Mouse (Mus musculus) liver, embryonic 13.5 days (tissue): ENCODE measurements around the gene Pan3. TPM values are rescaled to one million over a fixed set of nuclear protein-coding genes. Genes with fewer than 3 reads are reported as not detected.

ENCODE experiments used
- ATAC-seq: fragments of 200-750 bp; cut with Nextera tagmentation; 2 replicates; pipeline ENCODE4 v1.8.0; 2017; ENCODE audit warnings: low read depth, mild to moderate bottlenecking, moderate number of reproducible peaks, moderate library complexity
- DNase-seq: peaks from one replicate; pipeline ENCODE4 v3.0.0; 2022
- H3K27ac ChIP-seq: fragments of 300-500 bp; sonication (generic); 2 replicates; pipeline ENCODE4 v1.5.1; 2015; ENCODE audit warnings: moderate library complexity, mild to moderate bottlenecking, inconsistent platforms
- H3K27me3 ChIP-seq: fragments of 300-500 bp; sonication (generic); 2 replicates; pipeline ENCODE4 v1.6.1; 2015; ENCODE audit warnings: mild to moderate bottlenecking, inconsistent platforms
- H3K36me3 ChIP-seq: fragments of 300-500 bp; sonication (generic); 2 replicates; pipeline ENCODE4 v1.6.1; 2015; ENCODE audit warnings: mild to moderate bottlenecking, inconsistent platforms
- H3K4me1 ChIP-seq: fragments of 300-500 bp; sonication (generic); replicated peaks from 2 replicates; pipeline ENCODE4 v1.6.1; 2015; ENCODE audit warnings: inconsistent platforms
- H3K4me2 ChIP-seq: fragments of 300-500 bp; sonication (generic); 2 replicates; pipeline ENCODE4 v1.6.1; 2015; ENCODE audit warnings: inconsistent platforms, mild to moderate bottlenecking, moderate library complexity
- H3K4me3 ChIP-seq: fragments of 300-500 bp; sonication (generic); replicated peaks from 2 replicates; pipeline ENCODE4 v1.5.1; 2015; ENCODE audit warnings: mild to moderate bottlenecking, inconsistent platforms
- H3K9ac ChIP-seq: fragments of 300-500 bp; sonication (generic); 2 replicates; pipeline ENCODE4 v1.6.1; 2015; ENCODE audit warnings: mild to moderate bottlenecking, inconsistent platforms
- H3K9me3 ChIP-seq: fragments of 300-500 bp; sonication (generic); replicated peaks from 2 replicates; pipeline ENCODE4 v1.6.1; 2016; ENCODE audit warnings: inconsistent platforms
- WGBS: fragments of 180-500 bp; shearing (Covaris S2); methylation state at CpG from one replicate; pipeline ENCODE4 v1.1.7; 2015; ENCODE audit not compliant: insufficient replicate concordance; 5-methylcytosine and 5-hydroxymethylcytosine counted together
- polyA plus RNA-seq: library from polyadenylated mRNA; unstranded; fragments of >200 nt; fragmentation: Nextera tagmentation; extraction: Ambion mirVana; gene quantifications from 2 replicates; pipeline ENCODE4 v1.2.1, GENCODE M21; 2015

The Pan3 gene
- polyA plus RNA-seq, 1 experiment from 2014 or later = 39.3 TPM

DNA sequence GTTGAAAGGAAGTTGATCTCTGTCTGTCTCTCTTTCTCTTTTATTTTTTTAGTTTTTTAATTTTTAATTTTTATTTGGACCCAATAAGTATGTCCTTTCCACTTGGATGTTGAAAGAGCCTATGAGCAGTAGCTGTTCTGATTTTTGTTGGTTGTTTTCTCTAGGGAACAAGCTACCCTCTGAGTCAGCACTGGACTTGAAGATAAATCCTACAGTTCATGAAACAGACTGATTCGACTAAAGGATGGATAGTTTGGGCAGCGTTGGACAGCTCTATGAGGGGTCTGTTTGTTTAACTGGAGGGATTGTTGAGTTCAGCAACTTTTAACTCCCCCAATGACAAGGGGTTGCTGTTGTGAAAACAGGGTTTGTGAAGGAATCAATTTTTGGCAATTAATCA, 73.0 kb downstream of the Pan3 start:
- 70% methylated on average over 2 of the region's 2 CpGs for WGBS
- DNase-seq (no peak), ATAC-seq (no peak)
- H3K9ac ChIP-seq = no peak overlapping the region
- no peak overlapping the region for H3K4me2 ChIP-seq
- no peaks in the 10 kb centered on the region for H3K27me3 ChIP-seq
- no peak overlapping the region for H3K4me3 ChIP-seq
- peaks cover 10% of the 10 kb centered on the region for H3K36me3 ChIP-seq
- 0 out of 2 replicates have a peak, but pooled peaks cover 3% of the 10 kb centered on the region for H3K4me1 ChIP-seq
- H3K9me3 ChIP-seq = no peaks in the 10 kb centered on the region
- H3K27ac ChIP-seq = no peak overlapping the region

DNA sequence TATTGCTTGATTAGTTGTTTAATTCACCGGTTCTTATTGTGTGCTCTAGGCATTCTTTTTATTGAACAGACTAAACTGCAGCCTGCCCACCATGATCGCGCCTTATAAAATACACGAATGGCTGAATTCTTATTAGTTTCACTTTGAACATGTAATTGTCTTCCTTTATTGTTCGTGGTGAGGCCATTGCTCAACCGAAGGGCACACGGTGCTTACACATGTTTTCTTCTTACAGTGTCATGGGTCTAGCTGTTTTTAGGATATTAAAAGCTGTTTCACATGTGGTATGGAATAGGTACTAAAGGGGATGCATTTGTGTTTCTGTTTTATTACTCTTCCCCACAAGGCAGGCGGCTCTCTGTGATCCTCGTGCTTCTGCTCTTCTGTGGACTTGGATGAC, 81.4 kb downstream of the Pan3 start:
- H3K9ac ChIP-seq = no peak overlapping the region
- DNase-seq = no peak
- 0 out of 2 replicates have a peak, but pooled peaks cover 4% of the 10 kb centered on the region for H3K36me3 ChIP-seq
- H3K9me3 ChIP-seq = no peaks in the 10 kb centered on the region
- H3K27me3 ChIP-seq = no peaks in the 10 kb centered on the region
- H3K4me2 ChIP-seq = no peak overlapping the region
- H3K4me3 ChIP-seq = no peak overlapping the region
- no peak for ATAC-seq
- WGBS = 90% methylated on average over 9 of the region's 9 CpGs
- no peak overlapping the region for H3K27ac ChIP-seq
- H3K4me1 ChIP-seq = peaks cover 21% of the 10 kb centered on the region

DNA sequence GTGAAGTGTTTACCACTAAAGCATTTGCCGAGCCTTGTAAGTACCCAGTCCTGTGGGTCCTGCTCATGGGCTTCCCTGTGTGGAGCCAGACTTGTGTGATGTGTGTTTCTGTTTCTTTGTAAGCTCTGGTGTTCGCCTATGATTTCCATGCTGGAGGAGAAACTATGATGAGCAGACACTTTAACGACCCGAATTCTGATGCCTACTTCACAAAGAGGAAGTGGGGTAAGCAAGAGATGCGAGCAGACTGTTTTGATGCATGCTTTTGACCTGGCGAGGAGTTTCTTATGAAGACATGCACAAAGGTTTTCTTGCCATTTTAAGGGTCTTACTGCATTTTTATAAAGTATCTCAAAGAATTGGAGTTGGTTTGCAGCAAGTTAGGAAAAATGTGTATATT, 97.0 kb downstream of the Pan3 start:
- H3K36me3 ChIP-seq = peaks cover 70% of the 10 kb centered on the region
- WGBS = 55% methylated on average over 6 of the region's 6 CpGs
- no peak overlapping the region for H3K4me3 ChIP-seq
- no peak overlapping the region for H3K4me2 ChIP-seq
- ATAC-seq (no peak), DNase-seq (no peak)
- no peaks in the 10 kb centered on the region for H3K27me3 ChIP-seq
- H3K9me3 ChIP-seq = no peaks in the 10 kb centered on the region
- no peaks in the 10 kb centered on the region for H3K4me1 ChIP-seq
- H3K9ac ChIP-seq = no peak overlapping the region
- H3K27ac ChIP-seq = no peak overlapping the region

DNA sequence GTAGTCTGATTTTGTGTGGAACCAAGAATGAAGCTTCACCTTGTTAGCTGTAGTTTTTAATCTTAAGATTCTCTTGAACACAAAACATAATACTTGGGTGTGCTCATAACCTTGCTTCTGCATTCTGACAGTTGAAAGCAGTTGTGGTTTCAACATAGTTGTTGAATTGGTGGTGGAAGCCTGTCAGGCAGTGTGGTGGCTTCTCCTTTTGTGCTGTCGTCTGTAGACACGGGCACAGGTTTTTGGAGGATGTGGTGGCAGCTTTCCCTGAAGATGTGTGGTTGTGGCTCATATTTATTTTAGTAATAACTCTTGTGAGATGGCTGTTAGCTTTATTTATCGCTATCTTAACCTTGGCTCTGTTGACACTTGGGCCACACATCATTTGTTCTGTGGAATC, 97.8 kb downstream of the Pan3 start:
- no peak for DNase-seq
- H3K27me3 ChIP-seq = no peaks in the 10 kb centered on the region
- H3K9me3 ChIP-seq = no peaks in the 10 kb centered on the region
- peaks cover 67% of the 10 kb centered on the region for H3K36me3 ChIP-seq
- no peak overlapping the region for H3K4me2 ChIP-seq
- H3K9ac ChIP-seq = no peak overlapping the region
- H3K27ac ChIP-seq = no peak overlapping the region
- H3K4me1 ChIP-seq = no peaks in the 10 kb centered on the region
- WGBS = 42% methylated on average over 3 of the region's 3 CpGs
- ATAC-seq = no peak
- H3K4me3 ChIP-seq = no peak overlapping the region

DNA sequence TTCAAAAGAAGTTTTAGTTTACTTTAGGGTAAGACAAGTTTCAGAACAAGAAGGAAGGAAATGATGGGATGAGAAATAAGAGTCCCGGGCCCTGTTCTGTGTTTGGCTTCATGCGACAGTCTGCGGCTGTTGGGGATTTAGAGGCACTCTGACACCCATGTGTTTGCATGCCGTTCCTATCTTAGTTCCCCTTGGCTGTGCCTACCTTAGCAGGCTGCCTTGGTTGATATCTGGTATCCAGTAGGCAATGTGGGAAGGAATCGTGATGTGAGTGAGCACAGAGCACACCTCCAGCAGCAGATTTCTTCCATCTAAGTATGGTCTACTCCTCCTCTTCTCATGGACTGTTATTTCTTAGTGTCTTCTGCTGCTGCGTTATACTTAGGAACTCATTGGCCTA, 102.1 kb downstream of the Pan3 start:
- ATAC-seq (no peak), DNase-seq (no peak)
- H3K4me3 ChIP-seq = no peak overlapping the region
- H3K27ac ChIP-seq = no peak overlapping the region
- peaks cover 71% of the 10 kb centered on the region for H3K36me3 ChIP-seq
- H3K9me3 ChIP-seq = no peaks in the 10 kb centered on the region
- no peaks in the 10 kb centered on the region for H3K4me1 ChIP-seq
- WGBS = 75% methylated on average over 6 of the region's 6 CpGs
- H3K9ac ChIP-seq = no peak overlapping the region
- no peaks in the 10 kb centered on the region for H3K27me3 ChIP-seq
- H3K4me2 ChIP-seq = no peak overlapping the region

DNA sequence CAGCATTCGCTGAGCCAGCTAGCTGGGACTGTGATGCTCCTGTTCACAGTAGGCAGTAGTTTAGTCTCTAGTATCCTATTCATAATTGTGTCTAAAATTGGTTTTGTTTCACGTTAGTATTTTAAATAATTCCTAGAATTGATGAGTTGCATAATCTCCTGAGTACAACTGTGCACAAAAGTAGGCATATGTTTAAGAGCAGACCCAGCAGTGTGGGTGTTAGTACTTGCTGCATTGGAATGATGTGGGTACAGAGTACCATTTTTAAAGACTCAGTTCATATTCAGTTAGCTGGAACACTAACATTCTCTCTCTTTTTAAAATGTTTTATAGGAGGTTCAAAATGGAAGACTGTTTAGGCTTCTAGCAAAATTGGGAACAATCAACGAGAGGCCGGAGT, 109.4 kb downstream of the Pan3 start:
- DNase-seq (no peak), ATAC-seq (no peak)
- no peak overlapping the region for H3K27ac ChIP-seq
- 88% methylated on average over 4 of the region's 4 CpGs for WGBS
- peaks cover 80% of the 10 kb centered on the region for H3K36me3 ChIP-seq
- H3K4me3 ChIP-seq = no peak overlapping the region
- H3K4me1 ChIP-seq = no peaks in the 10 kb centered on the region
- H3K9ac ChIP-seq = no peak overlapping the region
- H3K27me3 ChIP-seq = no peaks in the 10 kb centered on the region
- H3K4me2 ChIP-seq = no peak overlapping the region
- no peaks in the 10 kb centered on the region for H3K9me3 ChIP-seq

DNA sequence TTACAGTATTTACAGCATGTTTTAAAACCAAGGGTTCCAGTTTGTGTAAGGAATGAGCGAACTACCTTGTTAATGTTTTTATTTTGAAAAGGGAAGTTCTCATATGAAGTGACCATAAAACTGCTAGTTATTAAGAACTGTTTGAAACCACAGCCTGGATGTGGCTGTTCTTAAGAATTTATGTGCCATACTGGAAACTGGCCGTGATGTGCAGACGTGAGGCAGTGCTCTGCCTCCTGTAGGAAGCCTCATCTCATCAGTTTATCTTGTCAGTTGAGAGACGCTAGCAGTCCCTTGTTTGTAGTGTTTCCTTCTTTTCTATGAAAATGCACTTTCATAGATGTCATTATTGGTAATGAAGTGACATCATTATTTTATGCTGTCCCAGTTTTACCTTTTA, 109.9 kb downstream of the Pan3 start:
- no peak overlapping the region for H3K4me3 ChIP-seq
- DNase-seq (no peak), ATAC-seq (no peak)
- H3K27me3 ChIP-seq = no peaks in the 10 kb centered on the region
- peaks cover 80% of the 10 kb centered on the region for H3K36me3 ChIP-seq
- 84% methylated on average over 4 of the region's 4 CpGs for WGBS
- H3K27ac ChIP-seq = no peak overlapping the region
- H3K4me2 ChIP-seq = no peak overlapping the region
- H3K9ac ChIP-seq = no peak overlapping the region
- no peaks in the 10 kb centered on the region for H3K4me1 ChIP-seq
- H3K9me3 ChIP-seq = no peaks in the 10 kb centered on the region

DNA sequence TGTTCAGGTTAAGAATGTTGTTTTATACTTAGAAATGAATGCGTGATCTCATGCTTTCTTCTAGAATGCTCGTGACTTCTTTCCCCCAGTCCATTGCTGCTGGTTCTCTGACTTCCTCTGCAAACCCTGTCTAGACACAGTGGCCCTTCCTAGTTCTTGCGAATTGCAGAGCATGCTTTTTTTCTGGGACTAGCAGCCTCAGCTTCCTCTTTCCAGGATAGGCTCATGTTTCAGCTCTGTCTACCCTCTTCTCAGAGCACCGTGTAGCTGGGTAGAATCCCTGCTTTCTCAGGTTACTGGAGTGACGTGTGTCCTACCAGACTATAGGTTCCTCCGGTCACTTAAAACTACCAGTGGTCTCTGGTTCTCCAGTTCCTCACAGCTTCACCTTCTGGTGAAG, 112.3 kb downstream of the Pan3 start:
- WGBS = 64% methylated on average over 6 of the region's 6 CpGs

DNA sequence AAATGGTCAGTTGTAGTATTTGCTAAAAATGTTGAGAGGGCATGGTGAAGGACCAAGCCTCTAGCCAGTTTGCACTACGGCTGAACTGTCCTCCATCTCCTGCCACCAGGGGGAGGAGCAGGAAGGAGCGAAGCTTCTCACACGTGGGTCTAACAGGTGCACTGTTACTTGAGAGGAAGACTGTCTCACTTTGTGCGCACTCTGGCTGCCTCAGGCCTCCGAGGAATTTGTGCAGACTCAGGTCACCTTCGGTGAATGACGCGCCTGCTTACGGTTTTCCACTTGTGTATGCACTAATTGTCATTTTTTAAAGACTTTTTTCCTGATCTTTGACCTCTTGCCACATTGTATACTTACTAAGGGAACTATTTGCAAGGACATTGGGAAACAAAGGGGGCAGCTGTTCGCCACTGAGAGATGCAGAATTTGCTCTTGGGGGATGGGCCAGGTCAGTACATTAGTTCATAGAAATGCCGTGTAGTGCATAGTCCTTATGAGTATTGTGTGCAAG, 115.8 kb downstream of the Pan3 start:
- Histone ChIP-seq H3K9ac (no peak overlapping the region), H3K4me1 (no peaks in the 10 kb centered on the region), H3K4me2 (no peak overlapping the region), H3K27ac (peak overlapping the region; percentile 13; the same call in 1 of the 2 replicates), H3K9me3 (no peaks in the 10 kb centered on the region), H3K27me3 (no peaks in the 10 kb centered on the region), H3K4me3 (no peak overlapping the region), H3K36me3 (peaks cover 82% of the 10 kb centered on the region)
- WGBS = 64% methylated on average over 11 of the region's 11 CpGs
- peak; percentile 68 for ATAC-seq
- DNase-seq = no peak

More for the DNA sequence above, 112.3 kb downstream of the Pan3 start:
- ATAC-seq (peak; percentile 32), DNase-seq (no peak)
- Histone ChIP-seq H3K9ac (no peak overlapping the region), H3K27ac (no peak overlapping the region; the same call in 1 of the 2 replicates), H3K4me2 (no peak overlapping the region), H3K36me3 (peaks cover 78% of the 10 kb centered on the region), H3K4me3 (no peak overlapping the region), H3K4me1 (no peaks in the 10 kb centered on the region), H3K9me3 (no peaks in the 10 kb centered on the region), H3K27me3 (no peaks in the 10 kb centered on the region)

DNA sequence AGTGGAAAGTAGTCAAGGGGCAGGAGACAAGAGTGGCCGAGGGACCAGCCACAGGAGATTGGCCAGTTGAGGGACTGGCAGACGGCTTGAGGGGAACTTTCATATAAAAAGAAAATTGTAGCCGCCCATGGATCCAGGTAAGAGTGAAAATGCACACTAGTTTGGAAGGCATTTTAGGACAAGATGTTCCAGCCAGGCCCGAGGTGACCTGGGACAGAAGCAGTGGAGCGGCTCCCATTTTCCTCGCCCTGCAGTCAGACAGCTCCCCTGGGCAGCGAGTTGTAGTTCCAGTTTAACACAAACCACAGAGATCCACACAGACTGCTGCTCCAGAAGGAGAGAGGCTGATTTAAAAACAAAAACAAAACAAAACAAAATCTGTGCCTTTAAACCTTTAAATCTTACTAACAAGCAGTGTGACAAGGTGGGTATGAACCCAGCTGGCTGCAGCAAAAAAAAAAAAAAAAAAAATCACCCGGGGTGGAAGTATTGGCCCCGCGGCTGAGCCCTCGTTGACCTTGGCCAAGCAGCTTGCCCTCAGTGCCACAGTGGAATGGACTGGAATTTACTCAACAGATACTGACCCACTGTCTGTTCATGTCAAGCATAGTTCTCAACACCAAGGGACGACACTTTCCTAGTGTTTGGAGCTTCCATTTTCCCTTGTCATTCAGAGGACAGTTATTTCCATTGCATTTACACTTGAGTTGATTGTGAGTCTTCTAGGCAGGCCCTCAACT, 119.2 kb downstream of the Pan3 start:
- peaks cover 59% of the 10 kb centered on the region for H3K36me3 ChIP-seq
- DNase-seq (no peak), ATAC-seq (no peak)
- WGBS = 90% methylated on average over 12 of the region's 12 CpGs
- no peaks in the 10 kb centered on the region for H3K27me3 ChIP-seq
- no peak overlapping the region for H3K27ac ChIP-seq
- no peak overlapping the region for H3K9ac ChIP-seq
- no peak overlapping the region for H3K4me2 ChIP-seq
- no peaks in the 10 kb centered on the region for H3K9me3 ChIP-seq
- H3K4me1 ChIP-seq = no peaks in the 10 kb centered on the region
- no peak overlapping the region for H3K4me3 ChIP-seq

DNA sequence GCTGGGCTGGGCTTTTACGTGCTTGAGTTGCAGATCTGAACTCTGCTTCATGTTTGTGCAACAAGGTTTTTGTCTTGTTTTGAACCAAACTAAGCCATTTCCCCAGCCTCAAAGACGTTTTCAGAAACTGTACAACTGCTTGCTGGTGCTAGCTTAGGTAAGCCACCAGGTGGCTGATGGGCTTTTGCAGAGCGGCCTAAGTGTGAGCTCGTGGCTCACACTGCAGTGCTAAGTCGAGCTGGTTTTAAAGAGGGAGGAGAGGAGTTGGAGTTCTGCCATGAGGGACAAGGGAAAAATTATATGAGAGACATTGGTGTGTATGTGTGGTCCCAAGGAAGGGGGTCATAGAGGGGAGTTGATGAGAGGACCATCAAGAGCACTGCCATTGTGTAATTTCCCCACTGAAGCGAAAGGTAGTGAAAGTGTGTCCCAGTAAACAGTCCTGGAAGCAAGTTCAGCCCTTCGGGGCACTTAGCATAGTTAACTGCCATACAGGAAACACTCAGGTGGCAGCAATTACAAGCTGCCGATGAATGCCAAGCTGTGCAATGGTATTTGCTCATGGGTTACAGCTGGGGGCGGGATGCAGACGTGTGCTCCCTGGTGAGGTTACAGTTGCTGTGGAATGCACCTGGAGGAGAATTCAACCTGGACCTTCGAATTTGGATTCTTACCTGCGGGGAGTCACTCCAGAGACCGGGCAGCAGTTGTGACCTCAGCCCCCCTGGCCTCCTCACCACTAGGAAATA, 122.1 kb downstream of the Pan3 start:
- WGBS = 79% methylated on average over 13 of the region's 13 CpGs
- H3K4me3 ChIP-seq = no peak overlapping the region
- no peaks in the 10 kb centered on the region for H3K4me1 ChIP-seq
- no peak overlapping the region for H3K9ac ChIP-seq
- H3K27ac ChIP-seq = no peak overlapping the region
- no peaks in the 10 kb centered on the region for H3K9me3 ChIP-seq
- no peak overlapping the region for H3K4me2 ChIP-seq
- DNase-seq = no peak
- peaks cover 36% of the 10 kb centered on the region for H3K36me3 ChIP-seq
- no peaks in the 10 kb centered on the region for H3K27me3 ChIP-seq
- no peak for ATAC-seq
